Mouse (Mus musculus) limb, embryonic 13.5 days (tissue): ENCODE results near the gene Fam172a. TPM values are rescaled to one million over a fixed set of nuclear protein-coding genes. Genes with fewer than 3 reads are reported as not detected.

Source experiments
- ATAC-seq: fragments of 200-750 bp; cut with Nextera tagmentation; 2 replicates; pipeline ENCODE4 v1.8.0; 2017; ENCODE audit warnings: low read depth, moderate number of reproducible peaks, moderate TSS enrichment; ENCODE audit not compliant: low FRiP score
- H3K27ac ChIP-seq: fragments of 300-500 bp; sonication (generic); 2 replicates; pipeline ENCODE4 v1.5.1; 2015; ENCODE audit warnings: inconsistent platforms, mild to moderate bottlenecking, moderate library complexity
- H3K27me3 ChIP-seq: fragments of 300-500 bp; sonication (generic); 2 replicates; pipeline ENCODE4 v1.6.1; 2015; ENCODE audit warnings: mild to moderate bottlenecking, inconsistent platforms
- H3K36me3 ChIP-seq: fragments of 300-500 bp; sonication (generic); 2 replicates; pipeline ENCODE4 v1.6.1; 2015; ENCODE audit warnings: inconsistent platforms, mild to moderate bottlenecking, moderate library complexity
- H3K4me1 ChIP-seq: fragments of 300-500 bp; sonication (generic); 2 replicates; pipeline ENCODE4 v1.6.1; 2015; ENCODE audit warnings: inconsistent platforms
- H3K4me2 ChIP-seq: fragments of 300-500 bp; sonication (generic); replicated peaks from 2 replicates; pipeline ENCODE4 v1.6.1; 2015; ENCODE audit warnings: inconsistent platforms, mild to moderate bottlenecking, moderate library complexity
- H3K4me3 ChIP-seq: fragments of 300-500 bp; sonication (generic); 2 replicates; pipeline ENCODE4 v1.5.1; 2015; ENCODE audit warnings: moderate library complexity, mild to moderate bottlenecking, inconsistent platforms
- H3K9ac ChIP-seq: fragments of 300-500 bp; sonication (generic); 2 replicates; pipeline ENCODE4 v1.6.1; 2015; ENCODE audit warnings: mild to moderate bottlenecking, inconsistent platforms
- H3K9me3 ChIP-seq: fragments of 300-500 bp; sonication (generic); 2 replicates; pipeline ENCODE4 v1.6.1; 2016; ENCODE audit warnings: inconsistent platforms
- WGBS: fragments of 180-500 bp; shearing (Covaris S2); methylation state at CpG from one replicate; pipeline ENCODE4 v1.1.7; 2015; 5-methylcytosine and 5-hydroxymethylcytosine counted together
- polyA plus RNA-seq: library from polyadenylated mRNA; unstranded; fragments of >200 nt; fragmentation: Nextera tagmentation; extraction: Ambion mirVana; gene quantifications from 2 replicates; pipeline ENCODE4 v1.2.1, GENCODE M21; 2015

Fam172a gene
- polyA plus RNA-seq, 1 experiment from 2014 or later, result 32.5 TPM

- Histone ChIP-seq H3K9me3 (no peaks in the 10 kb centered on the region), H3K4me3 (peak overlapping the region; percentile 66), H3K4me2 (peak overlapping the region; percentile 97), H3K9ac (peak overlapping the region; percentile 79), H3K36me3 (no peaks in the 10 kb centered on the region), H3K27ac (peak overlapping the region; percentile 67), H3K4me1 (peaks cover 49% of the 10 kb centered on the region), H3K27me3 (peaks cover 64% of the 10 kb centered on the region)
- ATAC-seq, result peak; percentile 46
- under 1% methylated on average over 51 of the region's 92 CpGs for WGBS
Observed at GRCm38 (mm10) chr13:78198871-78199641, 497.2 kb downstream of the Fam172a start.

- Histone ChIP-seq H3K4me2 (peak within 1 kb of the TSS; percentile 97), H3K9ac (peak within 1 kb of the TSS; percentile 79), H3K36me3 (no peaks in the 10 kb centered on the region), H3K4me3 (peak within 1 kb of the TSS; percentile 66), H3K4me1 (peaks cover 46% of the 10 kb centered on the region), H3K27me3 (peaks cover 64% of the 10 kb centered on the region), H3K9me3 (no peaks in the 10 kb centered on the region), H3K27ac (peak within 1 kb of the TSS; percentile 67)
- no peak for ATAC-seq
- 0% methylated on average over 14 of the region's 14 CpGs for WGBS
Observed at GRCm38 (mm10) chr13:78199642-78200160, 497.9 kb downstream of the Fam172a start, which contains the start of gene Nr2f1. Gene Nr2f1, minus strand, starts transcription at chr13:78199757.

DNA sequence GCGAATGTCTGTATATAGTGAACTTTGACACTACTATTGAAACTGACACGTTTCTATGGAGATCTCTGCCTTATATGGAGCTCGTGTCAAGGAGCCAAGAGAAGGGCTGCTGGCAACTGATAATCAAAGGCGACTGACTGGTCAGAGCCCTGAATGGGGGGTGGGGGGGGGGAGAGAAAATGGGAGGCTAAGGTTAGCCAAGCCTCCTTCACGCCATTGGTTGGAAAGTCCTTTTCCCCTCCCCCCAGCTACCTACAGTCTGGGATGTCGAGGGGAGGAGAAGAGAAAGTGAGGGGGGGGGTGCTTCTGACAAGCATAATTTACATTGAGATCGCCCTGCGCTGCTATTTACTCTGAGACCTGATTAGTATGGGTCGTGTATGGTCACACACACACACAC, 498.6 kb downstream of the Fam172a start:
- H3K9ac ChIP-seq, result no peak overlapping the region
- no peak for ATAC-seq
- H3K36me3 ChIP-seq, result no peaks in the 10 kb centered on the region
- H3K9me3 ChIP-seq, result no peaks in the 10 kb centered on the region
- H3K4me3 ChIP-seq, result peak overlapping the region; percentile 55
- no peak overlapping the region for H3K27ac ChIP-seq
- H3K27me3 ChIP-seq, result peaks cover 64% of the 10 kb centered on the region
- H3K4me1 ChIP-seq, result peaks cover 39% of the 10 kb centered on the region
- H3K4me2 ChIP-seq, result peak overlapping the region; percentile 97
- WGBS, result under 1% methylated on average over 7 of the region's 9 CpGs

DNA sequence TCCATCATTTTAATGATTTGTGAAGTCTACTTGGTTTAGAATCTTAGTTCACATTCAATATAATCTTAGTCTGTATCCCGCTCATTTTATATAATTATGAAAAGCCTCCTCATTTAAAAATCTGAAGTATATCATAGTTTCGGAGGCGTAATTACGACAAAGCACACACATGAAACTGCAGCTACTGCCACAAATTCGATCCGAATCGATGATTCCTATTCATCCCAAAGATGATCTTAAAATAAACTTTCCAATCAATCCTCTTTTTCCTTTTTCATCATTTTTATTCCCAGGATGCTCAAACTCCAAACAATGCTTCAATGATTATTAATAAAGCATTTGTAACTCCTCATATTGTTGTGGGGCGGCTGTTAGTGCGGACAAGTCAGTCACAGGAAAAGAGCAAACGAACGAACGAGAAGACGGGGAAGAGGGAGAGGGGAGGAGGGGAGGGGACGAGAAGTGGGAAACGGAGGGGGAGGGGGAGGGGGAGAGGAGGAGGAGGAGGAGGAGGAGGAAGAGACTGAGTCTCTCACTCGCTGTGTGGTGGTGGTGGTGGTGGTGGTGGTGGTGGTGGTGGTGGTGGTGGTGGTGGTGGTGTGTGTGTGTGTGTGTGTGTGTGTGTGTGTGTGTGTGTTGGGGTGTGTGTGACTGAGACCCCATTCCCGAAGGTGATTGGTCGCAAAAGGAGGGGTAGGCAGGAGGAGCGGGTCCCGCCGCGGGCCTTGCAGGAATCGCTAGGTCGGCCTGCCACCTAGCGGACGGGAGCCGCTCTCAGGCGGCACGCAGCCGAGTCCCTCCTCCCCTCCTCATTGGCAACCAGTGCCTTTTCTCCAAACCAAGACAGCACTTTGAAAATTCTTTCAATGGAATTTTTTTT, 499.4 kb downstream of the Fam172a start:
- Histone ChIP-seq H3K4me3 (peak overlapping the region; percentile 55), H3K36me3 (no peaks in the 10 kb centered on the region), H3K4me1 (peaks cover 36% of the 10 kb centered on the region), H3K9ac (peak overlapping the region; percentile 43; the same call in 1 of the 2 replicates), H3K9me3 (no peaks in the 10 kb centered on the region), H3K27me3 (peaks cover 65% of the 10 kb centered on the region), H3K27ac (no peak overlapping the region), H3K4me2 (peak overlapping the region; percentile 97)
- under 1% methylated on average over 26 of the region's 30 CpGs for WGBS
- peak; percentile 66 for ATAC-seq

DNA sequence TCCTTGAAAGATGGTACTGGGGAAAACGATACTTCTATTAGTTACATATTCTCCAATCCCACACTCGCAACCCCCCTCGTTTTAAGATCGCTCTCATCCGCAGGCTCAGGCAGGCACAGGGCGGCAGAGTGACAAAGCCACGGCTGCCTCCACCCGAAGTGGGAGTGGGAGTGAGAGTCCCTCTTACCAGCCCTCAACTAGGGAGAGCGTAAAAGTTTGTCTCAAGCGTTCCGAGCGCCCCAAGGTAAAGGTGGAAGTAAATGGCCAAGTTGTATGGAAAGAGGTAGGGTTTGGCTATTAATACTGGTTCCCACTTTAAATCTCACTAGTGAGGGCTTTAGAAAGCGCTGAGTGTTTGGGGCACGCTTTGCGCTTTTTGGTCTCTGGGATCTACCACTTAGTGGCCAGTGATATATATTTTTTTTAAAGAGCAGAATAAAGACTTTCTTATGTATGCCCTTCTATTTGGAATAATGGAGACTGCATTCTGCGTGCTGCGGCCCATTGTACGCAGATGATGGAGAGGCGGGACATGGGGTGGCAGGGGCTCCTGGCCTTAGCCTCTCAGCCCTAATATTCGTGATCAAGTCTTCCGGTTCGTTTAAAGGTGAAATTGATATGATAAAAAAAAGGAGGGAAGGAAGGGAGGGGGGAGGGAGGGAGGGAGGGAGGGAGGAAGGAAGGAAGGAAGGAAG, 500.2 kb downstream of the Fam172a start:
- Histone ChIP-seq H3K9me3 (no peaks in the 10 kb centered on the region), H3K4me3 (peak overlapping the region; percentile 55), H3K27me3 (peaks cover 65% of the 10 kb centered on the region), H3K36me3 (no peaks in the 10 kb centered on the region), H3K4me2 (peak overlapping the region; percentile 97), H3K4me1 (peaks cover 36% of the 10 kb centered on the region), H3K9ac (peak overlapping the region; percentile 43; the same call in 1 of the 2 replicates), H3K27ac (no peak overlapping the region)
- WGBS, result 2% methylated on average over 22 of the region's 22 CpGs
- peak; percentile 18; the same call in 1 of the 2 replicates for ATAC-seq

GRCm38 (mm10) chr13:78202574-78203347, 500.9 kb downstream of the Fam172a start:
- Histone ChIP-seq H3K4me1 (peaks cover 31% of the 10 kb centered on the region), H3K4me2 (peak overlapping the region; percentile 97), H3K27me3 (peaks cover 64% of the 10 kb centered on the region), H3K9me3 (no peaks in the 10 kb centered on the region), H3K36me3 (no peaks in the 10 kb centered on the region), H3K9ac (peak overlapping the region; percentile 65), H3K27ac (no peak overlapping the region), H3K4me3 (peak overlapping the region; percentile 55)
- ATAC-seq, result 0 out of 2 replicates have a peak, but pooled peaks have one; percentile 8
- WGBS, result under 1% methylated on average over 47 of the region's 47 CpGs

- Histone ChIP-seq H3K9me3 (no peaks in the 10 kb centered on the region), H3K9ac (peak overlapping the region; percentile 65), H3K27ac (no peak overlapping the region), H3K4me2 (peak overlapping the region; percentile 97), H3K4me3 (peak overlapping the region; percentile 55), H3K27me3 (peaks cover 66% of the 10 kb centered on the region), H3K36me3 (no peaks in the 10 kb centered on the region), H3K4me1 (peaks cover 24% of the 10 kb centered on the region)
- under 1% methylated on average over 36 of the region's 37 CpGs for WGBS
- peak; percentile 9; the same call in 1 of the 2 replicates for ATAC-seq
Observed at GRCm38 (mm10) chr13:78203348-78204061, 501.7 kb downstream of the Fam172a start.

DNA sequence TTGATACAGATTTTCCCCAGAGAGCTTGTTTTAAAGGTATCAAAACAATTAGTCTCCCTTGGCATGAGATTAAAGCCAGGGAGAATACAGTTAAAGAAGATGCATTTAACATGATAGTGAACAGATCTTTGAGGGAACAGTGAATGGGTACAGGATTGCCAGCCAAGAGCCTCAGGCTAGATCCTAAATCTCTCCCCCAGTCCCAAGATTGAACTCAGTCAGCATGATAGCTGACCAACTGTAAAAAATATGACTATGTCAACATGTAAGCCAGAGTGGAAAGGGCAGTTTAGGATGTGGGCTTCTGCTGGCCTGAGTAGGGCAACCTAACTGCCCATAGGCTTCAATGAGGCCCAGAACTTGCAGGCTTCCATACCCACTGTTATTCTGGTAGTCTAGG, 503.6 kb downstream of the Fam172a start:
- Histone ChIP-seq H3K27me3 (peaks cover 82% of the 10 kb centered on the region), H3K4me2 (no peak overlapping the region), H3K4me1 (peaks cover 33% of the 10 kb centered on the region), H3K4me3 (no peak overlapping the region), H3K9ac (no peak overlapping the region), H3K36me3 (no peaks in the 10 kb centered on the region), H3K9me3 (no peaks in the 10 kb centered on the region), H3K27ac (no peak overlapping the region)
- no peak for ATAC-seq

DNA sequence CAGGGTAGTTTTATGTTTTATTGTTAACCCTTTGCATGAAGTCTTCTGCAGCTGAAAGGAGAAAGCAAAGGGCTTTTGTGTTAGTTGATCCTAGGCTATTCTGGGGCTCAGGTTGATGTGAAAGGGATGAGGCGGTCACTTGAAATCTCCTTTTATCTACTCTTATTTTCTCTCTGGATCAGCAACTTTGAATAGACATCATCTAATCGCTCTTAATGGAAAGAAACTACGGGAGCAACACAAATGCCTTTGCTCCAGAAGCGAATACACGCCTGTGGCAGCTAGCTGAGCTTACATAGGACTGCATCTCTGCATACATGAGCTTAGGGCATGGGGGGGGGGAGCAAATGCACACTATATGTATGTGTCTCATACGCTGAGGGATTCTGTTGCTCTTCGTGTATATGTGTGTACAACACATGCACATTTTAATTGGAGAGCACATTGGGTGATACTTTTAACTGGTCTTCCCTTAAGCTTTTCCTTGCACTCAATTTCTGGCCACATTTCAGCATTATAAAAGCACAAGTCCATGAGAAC, 505.1 kb downstream of the Fam172a start:
- Histone ChIP-seq H3K36me3 (no peaks in the 10 kb centered on the region), H3K27me3 (peaks cover 91% of the 10 kb centered on the region), H3K9ac (no peak overlapping the region), H3K4me3 (no peak overlapping the region), H3K4me2 (no peak overlapping the region), H3K9me3 (no peaks in the 10 kb centered on the region), H3K4me1 (peaks cover 34% of the 10 kb centered on the region), H3K27ac (no peak overlapping the region)
- WGBS, result 35% methylated on average over 7 of the region's 7 CpGs
- ATAC-seq, result no peak

- Histone ChIP-seq H3K9me3 (no peaks in the 10 kb centered on the region), H3K4me3 (no peak overlapping the region), H3K27me3 (peaks cover 94% of the 10 kb centered on the region), H3K36me3 (no peaks in the 10 kb centered on the region), H3K27ac (no peak overlapping the region), H3K9ac (no peak overlapping the region), H3K4me1 (peaks cover 25% of the 10 kb centered on the region), H3K4me2 (no peak overlapping the region)
- ATAC-seq, result no peak
- WGBS, result 11% methylated on average over 12 of the region's 12 CpGs
Observed at GRCm38 (mm10) chr13:78207796-78208645, 506.2 kb downstream of the Fam172a start.
